Mouse (Mus musculus) spleen, postnatal 0 days (tissue): ENCODE data around the gene Gm21913. TPM values are rescaled to one million over a fixed set of nuclear protein-coding genes. Genes with fewer than 3 reads are reported as not detected.

Experiments
- polyA plus RNA-seq: library from polyadenylated mRNA; unstranded; fragments of >200 nt; fragmentation: Nextera tagmentation; extraction: Ambion mirVana; gene quantifications from 2 replicates; pipeline ENCODE4 v1.2.1, GENCODE M21; 2015

Gene Gm21913
- polyA plus RNA-seq: not detected in 2 replicates

DNA sequence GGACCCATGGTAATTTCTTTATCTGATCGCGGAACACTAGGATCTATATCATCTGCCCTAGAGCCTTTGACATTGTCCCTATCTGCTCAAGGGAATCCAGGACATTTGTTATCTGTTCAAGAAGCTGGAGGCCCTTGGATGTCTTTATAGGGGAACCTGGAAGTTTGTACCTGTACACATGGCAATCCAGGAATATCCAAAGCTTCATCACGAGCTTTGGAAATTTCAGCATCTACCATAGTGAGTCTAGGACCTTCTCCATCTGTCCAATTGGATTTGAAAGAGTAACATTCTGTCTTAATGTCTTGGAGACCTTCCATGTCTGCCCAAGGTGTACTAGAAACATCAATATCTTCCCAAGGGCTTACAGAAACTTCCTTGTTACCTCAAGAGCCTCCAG, at the start of gene Gm21913:
TSS of gene Gm21913 (plus strand) at position 301 of the 400 bp plus-strand sequence.

Other genes with a start within 250 kb of the Gm21913 start
- not detected in 2 replicates for gene Gm29110, start 153.4 kb upstream of the Gm21913 start, polyA plus RNA-seq